Mouse (Mus musculus) heart, embryonic 12.5 days (tissue): ENCODE measurements around the gene Pde3a. TPM values are rescaled to one million over a fixed set of nuclear protein-coding genes. Genes with fewer than 3 reads are reported as not detected.

Source experiments
- ATAC-seq: fragments of 200-750 bp; cut with Nextera tagmentation; 2 replicates; pipeline ENCODE4 v1.8.0; 2017; ENCODE audit warnings: moderate TSS enrichment, moderate library complexity; ENCODE audit not compliant: insufficient number of reproducible peaks, low FRiP score
- H3K27ac ChIP-seq: fragments of 300-500 bp; sonication (generic); 2 replicates; pipeline ENCODE4 v1.5.1; 2016; ENCODE audit warnings: mild to moderate bottlenecking, moderate library complexity; ENCODE audit not compliant: poor library complexity, severe bottlenecking
- H3K27me3 ChIP-seq: fragments of 300-500 bp; sonication (generic); replicated peaks from 2 replicates; pipeline ENCODE4 v1.6.1; 2016; ENCODE audit warnings: mild to moderate bottlenecking, moderate library complexity
- H3K36me3 ChIP-seq: fragments of 300-500 bp; sonication (generic); 2 replicates; pipeline ENCODE4 v1.6.1; 2016; ENCODE audit warnings: mild to moderate bottlenecking, moderate library complexity
- H3K4me1 ChIP-seq: fragments of 300-500 bp; sonication (generic); replicated peaks from 2 replicates; pipeline ENCODE4 v1.6.1; 2016; ENCODE audit warnings: mild to moderate bottlenecking
- H3K4me2 ChIP-seq: fragments of 300-500 bp; sonication (generic); 2 replicates; pipeline ENCODE4 v1.6.1; 2016; ENCODE audit warnings: mild to moderate bottlenecking, moderate library complexity
- H3K4me3 ChIP-seq: fragments of 300-500 bp; sonication (generic); 2 replicates; pipeline ENCODE4 v1.5.1; 2016; ENCODE audit warnings: mild to moderate bottlenecking
- H3K9ac ChIP-seq: fragments of 300-500 bp; sonication (generic); 2 replicates; pipeline ENCODE4 v1.6.1; 2016; ENCODE audit warnings: mild to moderate bottlenecking, moderate library complexity
- H3K9me3 ChIP-seq: fragments of 300-500 bp; sonication (generic); replicated peaks from 2 replicates; pipeline ENCODE4 v1.6.1; 2016; ENCODE audit warnings: mild to moderate bottlenecking, moderate library complexity
- WGBS: fragments of 180-500 bp; shearing (Covaris S2); methylation state at CpG from one replicate; pipeline ENCODE4 v1.1.7; 2016; 5-methylcytosine and 5-hydroxymethylcytosine counted together
- polyA plus RNA-seq: library from polyadenylated mRNA; unstranded; fragments of >200 nt; fragmentation: Nextera tagmentation; extraction: Ambion mirVana; gene quantifications from 2 replicates; pipeline ENCODE4 v1.2.1, GENCODE M21; 2016

Gene Pde3a
- polyA plus RNA-seq, 1 experiment from 2014 or later, result 12.2 TPM

DNA sequence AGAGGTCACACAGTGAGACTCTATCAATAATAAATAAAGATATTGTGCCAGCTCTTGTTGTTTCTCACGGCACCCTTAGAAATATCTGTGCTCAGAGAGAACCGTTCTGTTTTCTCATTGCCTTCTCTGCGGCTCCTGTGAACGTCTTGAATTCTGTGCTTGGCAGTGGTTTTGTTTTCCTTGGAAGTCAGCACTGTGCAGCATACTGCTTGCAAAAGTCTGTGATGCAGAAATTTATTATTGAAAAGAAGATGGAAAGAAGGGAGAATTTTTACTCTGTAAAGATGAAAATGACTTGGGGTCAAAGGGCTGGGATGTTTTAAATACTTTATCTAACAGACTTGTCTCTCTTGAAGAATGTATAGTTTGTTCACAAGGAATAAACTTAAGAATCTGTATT lies 150.3 kb downstream of the Pde3a start:
- no peaks in the 10 kb centered on the region for H3K9me3 ChIP-seq
- no peak overlapping the region for H3K4me2 ChIP-seq
- H3K36me3 ChIP-seq, result no peaks in the 10 kb centered on the region
- no peak for ATAC-seq
- peaks cover 19% of the 10 kb centered on the region for H3K4me1 ChIP-seq
- peak overlapping the region; percentile 34 for H3K27ac ChIP-seq
- H3K27me3 ChIP-seq, result no peaks in the 10 kb centered on the region
- H3K9ac ChIP-seq, result no peak overlapping the region
- WGBS, result 45% methylated on average over 4 of the region's 4 CpGs
- no peak overlapping the region for H3K4me3 ChIP-seq

DNA sequence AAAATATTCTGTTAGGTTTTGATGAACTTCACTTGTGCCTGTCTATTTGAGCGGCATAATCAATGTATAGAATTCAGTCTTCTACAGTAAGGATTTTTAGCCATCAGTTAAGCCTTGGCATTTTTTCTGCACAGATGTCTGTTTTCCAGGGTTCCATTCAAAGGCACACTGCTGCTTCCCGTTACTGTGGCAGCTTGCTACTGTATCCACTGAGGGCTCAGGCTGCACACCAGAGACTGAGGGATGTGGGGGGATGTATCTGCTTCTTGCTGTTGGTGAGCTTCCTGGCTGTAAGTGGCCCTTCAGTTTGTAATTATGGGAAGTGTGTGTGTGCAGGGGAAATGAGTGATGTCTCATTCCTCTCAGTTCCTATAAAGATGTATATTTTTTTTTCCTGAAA lies 154.9 kb downstream of the Pde3a start:
- Histone ChIP-seq H3K9ac (no peak overlapping the region), H3K4me1 (peaks cover 5% of the 10 kb centered on the region), H3K36me3 (no peaks in the 10 kb centered on the region), H3K4me3 (no peak overlapping the region), H3K27ac (no peak overlapping the region), H3K4me2 (no peak overlapping the region), H3K9me3 (no peaks in the 10 kb centered on the region), H3K27me3 (no peaks in the 10 kb centered on the region)
- 64% methylated on average over 2 of the region's 2 CpGs for WGBS
- ATAC-seq, result no peak

DNA sequence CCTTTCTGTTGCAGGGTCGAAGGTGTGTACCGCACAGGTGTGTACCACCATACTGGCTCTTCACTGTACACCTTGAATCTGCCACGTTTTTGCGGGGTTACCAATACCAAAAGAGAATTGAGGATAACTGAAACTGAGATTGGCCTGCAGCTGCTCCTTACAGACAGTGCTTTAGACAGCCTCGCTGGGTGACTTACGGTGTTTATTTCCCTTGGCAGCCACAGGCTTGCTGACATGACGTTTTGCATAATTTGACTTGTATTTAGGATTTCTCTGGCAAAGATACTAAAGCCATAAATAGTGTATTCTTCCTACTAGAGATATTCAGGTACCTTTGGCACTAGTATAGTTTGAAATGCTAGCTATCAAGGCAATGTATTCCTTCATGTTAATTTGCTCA lies 155.6 kb downstream of the Pde3a start:
- no peak overlapping the region for H3K9ac ChIP-seq
- 72% methylated on average over 7 of the region's 7 CpGs for WGBS
- H3K4me2 ChIP-seq, result no peak overlapping the region
- H3K27me3 ChIP-seq, result no peaks in the 10 kb centered on the region
- no peaks in the 10 kb centered on the region for H3K36me3 ChIP-seq
- ATAC-seq, result no peak
- no peaks in the 10 kb centered on the region for H3K9me3 ChIP-seq
- no peak overlapping the region for H3K4me3 ChIP-seq
- no peak overlapping the region for H3K27ac ChIP-seq
- peaks cover 2% of the 10 kb centered on the region; the same call in 1 of the 2 replicates for H3K4me1 ChIP-seq

DNA sequence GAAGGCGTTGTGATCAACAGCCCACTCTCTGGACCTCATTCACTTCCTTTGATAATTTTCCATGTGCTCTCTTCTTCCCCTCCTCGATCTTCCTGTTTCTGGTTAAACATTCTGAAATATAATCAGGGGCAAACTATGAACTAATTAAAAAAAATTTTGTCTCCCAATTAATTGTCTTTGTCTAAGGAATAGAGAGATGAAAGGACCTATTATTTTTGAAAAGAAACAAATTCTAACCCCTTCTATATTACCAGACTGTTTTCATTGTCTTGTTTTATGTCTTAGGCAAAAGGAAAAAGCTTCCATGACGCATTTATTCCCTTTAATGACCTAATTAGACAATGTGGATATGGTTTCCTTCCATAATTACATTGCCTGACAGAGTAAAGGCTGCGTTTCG lies 156.4 kb downstream of the Pde3a start:
- H3K9ac ChIP-seq, result no peak overlapping the region
- H3K27ac ChIP-seq, result no peak overlapping the region
- no peaks in the 10 kb centered on the region for H3K9me3 ChIP-seq
- H3K36me3 ChIP-seq, result no peaks in the 10 kb centered on the region
- H3K4me2 ChIP-seq, result no peak overlapping the region
- no peak overlapping the region for H3K4me3 ChIP-seq
- H3K4me1 ChIP-seq, result peaks cover 2% of the 10 kb centered on the region; the same call in 1 of the 2 replicates
- ATAC-seq, result no peak
- 67% methylated on average over 5 of the region's 5 CpGs for WGBS
- no peaks in the 10 kb centered on the region for H3K27me3 ChIP-seq

DNA sequence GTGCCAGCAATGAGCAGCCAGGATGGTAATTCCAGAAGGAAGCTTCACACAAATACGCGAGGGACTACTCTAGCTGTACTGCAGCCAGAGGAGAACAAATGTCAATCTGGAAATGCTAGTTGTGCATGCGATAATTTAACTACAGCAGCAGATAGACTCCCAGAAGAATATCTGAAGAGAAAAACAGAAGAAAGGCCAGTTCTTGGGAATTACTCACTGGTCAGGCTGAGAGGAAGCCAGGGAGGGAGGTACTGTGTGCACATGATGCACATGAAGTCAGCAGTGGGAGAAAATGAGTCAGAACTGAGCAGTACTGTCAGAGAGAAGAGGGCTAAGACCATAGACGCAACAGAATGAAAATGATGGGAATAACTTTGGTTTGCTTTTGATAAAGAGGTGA lies 159.7 kb downstream of the Pde3a start:
- H3K4me3 ChIP-seq, result no peak overlapping the region
- H3K4me1 ChIP-seq, result peaks cover 2% of the 10 kb centered on the region; the same call in 1 of the 2 replicates
- H3K27ac ChIP-seq, result no peak overlapping the region
- H3K9me3 ChIP-seq, result no peaks in the 10 kb centered on the region
- H3K27me3 ChIP-seq, result no peaks in the 10 kb centered on the region
- H3K9ac ChIP-seq, result no peak overlapping the region
- WGBS, result 79% methylated on average over 4 of the region's 4 CpGs
- H3K4me2 ChIP-seq, result no peak overlapping the region
- H3K36me3 ChIP-seq, result no peaks in the 10 kb centered on the region
- no peak for ATAC-seq

DNA sequence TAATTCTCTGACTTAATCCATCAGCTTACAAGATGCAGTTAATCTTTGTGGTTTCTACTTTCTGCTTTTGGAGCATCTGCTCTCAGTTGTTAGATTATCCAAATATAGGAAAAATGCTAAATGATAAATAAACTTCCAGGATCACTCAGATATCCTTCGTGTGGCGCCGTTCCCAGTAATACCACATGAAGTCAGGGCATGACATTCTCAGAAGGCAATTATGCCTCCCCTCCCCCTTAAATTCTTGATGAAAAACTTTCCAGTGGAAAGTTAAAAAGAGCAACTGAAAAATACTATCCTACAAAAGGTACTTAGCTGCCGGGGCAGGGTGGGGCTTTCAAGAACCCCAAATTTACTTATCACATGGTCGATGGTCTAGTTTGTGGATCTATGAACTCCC lies 161.8 kb downstream of the Pde3a start:
- no peaks in the 10 kb centered on the region for H3K36me3 ChIP-seq
- 81% methylated on average over 5 of the region's 5 CpGs for WGBS
- H3K4me1 ChIP-seq, result no peaks in the 10 kb centered on the region
- H3K9ac ChIP-seq, result no peak overlapping the region
- no peak overlapping the region for H3K4me2 ChIP-seq
- ATAC-seq, result no peak
- no peaks in the 10 kb centered on the region for H3K9me3 ChIP-seq
- no peak overlapping the region for H3K27ac ChIP-seq
- H3K4me3 ChIP-seq, result no peak overlapping the region
- H3K27me3 ChIP-seq, result no peaks in the 10 kb centered on the region

DNA sequence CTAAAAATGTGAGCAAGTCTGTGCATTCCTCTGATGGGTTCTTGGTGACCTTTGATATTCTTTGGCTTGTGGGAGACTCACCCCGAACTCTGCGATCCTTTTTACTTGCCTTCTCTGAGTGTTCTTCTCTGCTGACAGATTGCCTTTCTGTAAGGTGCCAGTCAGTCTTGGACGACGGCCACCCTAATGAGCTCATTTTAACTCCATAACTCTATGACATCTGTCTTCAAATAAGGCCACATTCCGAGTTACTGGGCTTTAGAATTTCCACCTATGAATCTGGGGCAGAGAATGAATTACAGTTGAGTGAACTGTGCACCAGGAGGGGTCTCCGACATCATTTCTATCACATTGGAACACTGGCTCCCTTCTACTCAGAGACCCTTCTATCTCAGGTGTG lies 176.0 kb downstream of the Pde3a start:
- Histone ChIP-seq H3K4me1 (peaks cover 5% of the 10 kb centered on the region; the same call in 1 of the 2 replicates), H3K27me3 (no peaks in the 10 kb centered on the region), H3K9ac (no peak overlapping the region)

DNA sequence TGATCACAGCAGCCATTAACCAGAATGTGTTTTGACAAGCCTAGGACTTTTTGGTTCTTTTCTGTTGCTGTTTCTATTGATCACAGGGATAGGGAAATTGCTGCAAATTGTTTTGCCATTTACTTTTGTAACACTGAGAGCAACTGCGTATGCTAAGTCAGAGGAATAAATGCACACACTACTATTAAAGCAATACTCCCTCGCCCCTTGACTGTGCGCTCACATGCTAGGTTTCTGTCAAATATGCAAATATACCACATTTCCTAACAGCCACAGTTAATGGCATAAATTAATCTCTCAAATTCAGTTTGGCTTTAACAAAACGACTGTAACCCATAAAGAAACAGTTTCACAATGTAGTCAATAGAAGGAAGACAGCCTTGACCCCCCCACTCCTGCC lies 179.5 kb downstream of the Pde3a start:
- H3K27ac ChIP-seq, result no peak overlapping the region

More for the DNA sequence above, 176.0 kb downstream of the Pde3a start:
- Histone ChIP-seq H3K9me3 (no peaks in the 10 kb centered on the region), H3K4me3 (no peak overlapping the region), H3K4me2 (no peak overlapping the region), H3K27ac (no peak overlapping the region), H3K36me3 (0 out of 2 replicates have a peak, but pooled peaks cover 7% of the 10 kb centered on the region)
- no peak for ATAC-seq
- WGBS, result 84% methylated on average over 6 of the region's 6 CpGs

DNA sequence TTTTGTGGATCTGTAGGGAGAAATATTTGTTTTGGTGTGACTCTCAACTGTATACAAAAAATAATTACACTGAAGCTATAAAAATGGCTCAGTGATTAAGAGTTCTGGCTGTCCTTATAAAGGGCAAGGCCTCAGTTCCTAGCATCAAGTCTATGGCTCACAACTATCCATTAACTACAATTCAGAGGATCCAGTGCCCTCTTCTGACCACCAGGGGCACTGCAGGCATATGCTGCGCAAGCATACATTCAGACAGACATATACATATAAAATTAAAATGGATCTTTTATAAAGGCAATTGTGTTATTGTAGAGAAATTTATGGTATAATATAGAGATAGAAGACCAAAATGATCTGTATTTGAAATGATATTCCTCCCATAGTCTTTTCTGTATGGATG lies 181.1 kb downstream of the Pde3a start:
- Histone ChIP-seq H3K27ac (no peak overlapping the region), H3K4me3 (no peak overlapping the region), H3K4me1 (peaks cover 14% of the 10 kb centered on the region), H3K9me3 (peaks cover 4% of the 10 kb centered on the region; the same call in 1 of the 2 replicates), H3K4me2 (no peak overlapping the region), H3K27me3 (no peaks in the 10 kb centered on the region), H3K9ac (no peak overlapping the region), H3K36me3 (peaks cover 9% of the 10 kb centered on the region; the same call in 1 of the 2 replicates)
- WGBS, result 88% methylated on average over 1 of the region's 1 CpGs
- ATAC-seq, result no peak

More for the DNA sequence above, 179.5 kb downstream of the Pde3a start:
- H3K4me2 ChIP-seq, result no peak overlapping the region
- WGBS, result 83% methylated on average over 4 of the region's 4 CpGs
- no peak overlapping the region for H3K4me3 ChIP-seq
- peaks cover 4% of the 10 kb centered on the region; the same call in 1 of the 2 replicates for H3K9me3 ChIP-seq
- no peak for ATAC-seq
- H3K36me3 ChIP-seq, result peaks cover 16% of the 10 kb centered on the region; the same call in 1 of the 2 replicates
- H3K9ac ChIP-seq, result no peak overlapping the region
- H3K27me3 ChIP-seq, result no peaks in the 10 kb centered on the region
- peaks cover 5% of the 10 kb centered on the region; the same call in 1 of the 2 replicates for H3K4me1 ChIP-seq

DNA sequence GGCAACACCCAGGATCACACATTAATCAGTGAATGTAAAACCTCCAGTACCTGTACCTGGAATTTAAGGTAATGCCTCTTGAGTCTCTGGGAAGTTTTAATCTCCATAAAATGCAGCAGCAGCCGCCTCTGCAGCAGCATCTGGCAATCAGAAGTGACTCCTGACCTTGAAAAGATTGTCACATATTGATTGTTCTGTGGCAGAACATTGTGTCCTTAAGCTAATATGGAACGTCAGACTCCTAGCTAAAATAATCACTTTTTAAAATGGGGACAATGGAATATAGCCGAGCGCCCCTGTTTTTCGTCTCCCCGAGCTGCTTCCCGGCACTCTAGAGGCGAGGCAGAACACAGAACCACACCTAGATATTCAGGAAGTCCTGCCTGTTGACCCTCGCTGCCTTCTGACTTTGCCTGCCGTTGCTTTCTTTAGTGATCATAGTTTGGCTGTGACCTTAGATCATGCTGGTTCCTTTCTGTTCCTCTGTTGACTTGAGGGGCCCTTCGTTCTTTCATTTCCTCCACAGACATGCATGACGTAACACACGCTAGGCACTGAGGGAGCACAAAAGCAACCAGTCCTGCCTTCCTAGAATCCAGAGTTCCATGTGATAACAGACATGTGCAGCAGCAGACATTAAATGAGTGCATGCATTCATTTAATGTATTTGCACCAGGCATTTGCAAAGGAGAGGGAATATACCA lies 183.4 kb downstream of the Pde3a start:
- Histone ChIP-seq H3K4me1 (peaks cover 16% of the 10 kb centered on the region), H3K27me3 (no peaks in the 10 kb centered on the region), H3K9ac (no peak overlapping the region), H3K27ac (no peak overlapping the region), H3K36me3 (peaks cover 9% of the 10 kb centered on the region; the same call in 1 of the 2 replicates), H3K9me3 (peaks cover 4% of the 10 kb centered on the region; the same call in 1 of the 2 replicates), H3K4me2 (no peak overlapping the region), H3K4me3 (no peak overlapping the region)
- 75% methylated on average over 13 of the region's 13 CpGs for WGBS
- ATAC-seq, result no peak

DNA sequence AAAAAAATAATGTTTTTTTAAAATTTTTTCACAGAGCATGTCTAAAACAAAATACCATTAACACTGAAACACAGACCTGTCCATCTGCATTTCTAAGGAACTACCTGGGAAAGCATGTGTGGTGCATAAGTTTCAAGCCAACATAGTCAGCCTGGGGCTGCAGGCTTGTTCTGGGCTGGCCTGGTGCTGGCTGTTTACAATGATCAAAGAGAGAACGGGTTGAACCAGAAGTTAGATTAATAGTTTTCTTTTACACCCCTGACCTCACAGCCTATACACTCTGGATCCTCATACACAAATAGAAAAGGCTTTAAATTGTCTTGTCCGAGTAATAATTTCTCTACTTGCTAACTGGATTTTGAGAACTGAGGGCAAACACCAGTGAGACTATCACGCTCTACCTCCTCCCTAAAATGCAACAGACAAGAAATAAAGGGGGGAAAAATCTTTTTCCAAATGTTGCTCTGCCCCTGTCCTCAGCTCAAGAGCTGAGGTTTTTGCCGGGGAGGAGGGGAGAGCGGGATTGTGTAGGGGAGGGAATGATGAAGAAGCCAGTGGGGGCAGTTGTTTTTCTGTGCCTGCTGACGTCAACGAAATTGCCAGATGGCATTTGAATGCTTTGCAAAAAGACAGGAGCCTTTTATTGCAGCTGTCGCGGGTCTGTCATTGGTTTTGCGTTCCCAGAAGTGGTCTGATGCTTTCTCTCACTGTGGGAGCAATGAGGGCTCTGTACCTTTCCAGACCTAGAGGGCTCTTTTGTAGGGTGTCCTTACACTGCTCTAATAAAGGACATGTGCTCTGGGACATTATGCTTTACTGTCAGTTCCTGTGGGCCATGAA lies 185.1 kb downstream of the Pde3a start:
- Histone ChIP-seq H3K4me2 (no peak overlapping the region), H3K9me3 (peaks cover 7% of the 10 kb centered on the region), H3K4me1 (peaks cover 16% of the 10 kb centered on the region), H3K27ac (no peak overlapping the region), H3K27me3 (no peaks in the 10 kb centered on the region), H3K4me3 (no peak overlapping the region), H3K36me3 (peaks cover 13% of the 10 kb centered on the region; the same call in 1 of the 2 replicates), H3K9ac (no peak overlapping the region)
- no peak for ATAC-seq
- 58% methylated on average over 10 of the region's 10 CpGs for WGBS
